Mouse (Mus musculus) forebrain, embryonic 10.5 days (tissue): ENCODE data around the gene Nfib. TPM values are rescaled to one million over a fixed set of nuclear protein-coding genes. Genes with fewer than 3 reads are reported as not detected.

Experiments
- DNase-seq: peaks from one replicate; pipeline ENCODE4 v3.0.0-alpha.2; 2017; ENCODE audit warnings: low spot score; ENCODE audit errors: extremely low spot score
- H3K27ac ChIP-seq: fragments of 300-500 bp; sonication (generic); 2 replicates; pipeline ENCODE4 v1.5.1; 2016; ENCODE audit warnings: mild to moderate bottlenecking
- H3K27me3 ChIP-seq: fragments of 300-500 bp; sonication (generic); 2 replicates; pipeline ENCODE4 v1.6.1; 2016; ENCODE audit warnings: mild to moderate bottlenecking; ENCODE audit not compliant: poor library complexity, severe bottlenecking
- H3K36me3 ChIP-seq: fragments of 300-500 bp; sonication (generic); replicated peaks from 2 replicates; pipeline ENCODE4 v1.6.1; 2016; ENCODE audit warnings: mild to moderate bottlenecking, moderate library complexity
- H3K4me1 ChIP-seq: fragments of 300-500 bp; sonication (generic); 2 replicates; pipeline ENCODE4 v1.6.1; 2016
- H3K4me3 ChIP-seq: fragments of 300-500 bp; sonication (generic); 2 replicates; pipeline ENCODE4 v1.5.1; 2016; ENCODE audit warnings: mild to moderate bottlenecking, moderate library complexity
- H3K9me3 ChIP-seq: fragments of 300-500 bp; sonication (generic); 2 replicates; pipeline ENCODE4 v1.6.1; 2016; ENCODE audit warnings: mild to moderate bottlenecking, moderate library complexity
- WGBS: fragments of 180-500 bp; shearing (Covaris S2); methylation state at CpG from one replicate; pipeline ENCODE4 v1.1.7; 2016; 5-methylcytosine and 5-hydroxymethylcytosine counted together
- polyA plus RNA-seq: library from polyadenylated mRNA; unstranded; fragments of >200 nt; fragmentation: Nextera tagmentation; extraction: Ambion mirVana; gene quantifications from 2 replicates; pipeline ENCODE4 v1.2.1, GENCODE M21; 2016

Gene Nfib
- polyA plus RNA-seq, 1 experiment from 2014 or later = 21.8 TPM

- no peak overlapping the region for H3K27ac ChIP-seq
- 95% methylated on average over 2 of the region's 2 CpGs for WGBS
- peaks cover 8% of the 10 kb centered on the region; the same call in 1 of the 2 replicates for H3K4me1 ChIP-seq
- H3K4me3 ChIP-seq = no peak overlapping the region
- no peaks in the 10 kb centered on the region for H3K9me3 ChIP-seq
- no peaks in the 10 kb centered on the region for H3K36me3 ChIP-seq
- H3K27me3 ChIP-seq = no peaks in the 10 kb centered on the region
- DNase-seq = no peak
Observed at GRCm38 (mm10) chr4:82676104-82676503, 29.4 kb downstream of the Nfib start.

GRCm38 (mm10) chr4:82667271-82667872 is 38.2 kb downstream of the Nfib start:
- peaks cover 5% of the 10 kb centered on the region for H3K4me1 ChIP-seq
- no peak for DNase-seq
- 91% methylated on average over 3 of the region's 3 CpGs for WGBS
- no peaks in the 10 kb centered on the region for H3K27me3 ChIP-seq
- H3K27ac ChIP-seq = no peak overlapping the region
- H3K4me3 ChIP-seq = no peak overlapping the region
- no peaks in the 10 kb centered on the region for H3K9me3 ChIP-seq
- no peaks in the 10 kb centered on the region for H3K36me3 ChIP-seq

GRCm38 (mm10) chr4:82664436-82664835 is 41.1 kb downstream of the Nfib start:
- no peak overlapping the region for H3K27ac ChIP-seq
- DNase-seq = no peak
- peaks cover 15% of the 10 kb centered on the region for H3K4me1 ChIP-seq
- no peaks in the 10 kb centered on the region for H3K27me3 ChIP-seq
- 93% methylated on average over 7 of the region's 7 CpGs for WGBS
- H3K9me3 ChIP-seq = no peaks in the 10 kb centered on the region
- no peak overlapping the region for H3K4me3 ChIP-seq
- no peaks in the 10 kb centered on the region for H3K36me3 ChIP-seq

- Histone ChIP-seq H3K27ac (no peak overlapping the region), H3K9me3 (no peaks in the 10 kb centered on the region), H3K4me1 (peaks cover 15% of the 10 kb centered on the region), H3K4me3 (no peak overlapping the region), H3K27me3 (no peaks in the 10 kb centered on the region), H3K36me3 (no peaks in the 10 kb centered on the region)
- WGBS = 90% methylated on average over 6 of the region's 6 CpGs
- no peak for DNase-seq
Observed at GRCm38 (mm10) chr4:82663749-82664381, 41.7 kb downstream of the Nfib start.

- H3K4me1 ChIP-seq = peaks cover 15% of the 10 kb centered on the region
- H3K27ac ChIP-seq = no peak overlapping the region
- no peak overlapping the region for H3K4me3 ChIP-seq
- DNase-seq = no peak
- H3K27me3 ChIP-seq = no peaks in the 10 kb centered on the region
- whole genome bisulfite sequencing = 90% methylated on average over 3 of the region's 3 CpGs
- no peaks in the 10 kb centered on the region for H3K36me3 ChIP-seq
- no peaks in the 10 kb centered on the region for H3K9me3 ChIP-seq
Observed at GRCm38 (mm10) chr4:82662626-82663025, 42.9 kb downstream of the Nfib start.

GRCm38 (mm10) chr4:82662222-82662621 is 43.3 kb downstream of the Nfib start:
- Histone ChIP-seq H3K36me3 (no peaks in the 10 kb centered on the region), H3K27ac (no peak overlapping the region), H3K4me3 (no peak overlapping the region), H3K4me1 (peaks cover 15% of the 10 kb centered on the region), H3K27me3 (no peaks in the 10 kb centered on the region), H3K9me3 (no peaks in the 10 kb centered on the region)
- no peak for DNase-seq
- 51% methylated on average over 9 of the region's 9 CpGs for WGBS

GRCm38 (mm10) chr4:82661215-82661614 is 44.3 kb downstream of the Nfib start:
- DNase-seq = no peak
- WGBS = 94% methylated on average over 7 of the region's 7 CpGs
- H3K4me3 ChIP-seq = no peak overlapping the region
- H3K27ac ChIP-seq = no peak overlapping the region
- H3K4me1 ChIP-seq = peaks cover 15% of the 10 kb centered on the region
- H3K36me3 ChIP-seq = no peaks in the 10 kb centered on the region
- H3K9me3 ChIP-seq = no peaks in the 10 kb centered on the region
- no peaks in the 10 kb centered on the region for H3K27me3 ChIP-seq

- DNase-seq = no peak
- Histone ChIP-seq H3K27me3 (no peaks in the 10 kb centered on the region), H3K27ac (no peak overlapping the region), H3K9me3 (no peaks in the 10 kb centered on the region), H3K4me3 (no peak overlapping the region), H3K4me1 (no peaks in the 10 kb centered on the region), H3K36me3 (no peaks in the 10 kb centered on the region)
- WGBS = 87% methylated on average over 5 of the region's 5 CpGs
Observed at GRCm38 (mm10) chr4:82645679-82646078, 59.9 kb downstream of the Nfib start.

- WGBS = 70% methylated on average over 9 of the region's 9 CpGs
- no peak overlapping the region for H3K27ac ChIP-seq
- DNase-seq = no peak
- H3K4me3 ChIP-seq = no peak overlapping the region
- H3K36me3 ChIP-seq = no peaks in the 10 kb centered on the region
- no peaks in the 10 kb centered on the region for H3K9me3 ChIP-seq
- H3K4me1 ChIP-seq = no peaks in the 10 kb centered on the region
- H3K27me3 ChIP-seq = no peaks in the 10 kb centered on the region
Observed at GRCm38 (mm10) chr4:82644797-82645196, 60.8 kb downstream of the Nfib start.

- Histone ChIP-seq H3K4me1 (no peaks in the 10 kb centered on the region), H3K4me3 (no peak overlapping the region), H3K36me3 (no peaks in the 10 kb centered on the region), H3K27ac (peak overlapping the region; percentile 21; the same call in 1 of the 2 replicates), H3K9me3 (no peaks in the 10 kb centered on the region), H3K27me3 (no peaks in the 10 kb centered on the region)
- 95% methylated on average over 5 of the region's 5 CpGs for WGBS
- DNase-seq = no peak
Observed at GRCm38 (mm10) chr4:82643734-82644085, 61.8 kb downstream of the Nfib start.

- Histone ChIP-seq H3K4me3 (no peak overlapping the region), H3K4me1 (no peaks in the 10 kb centered on the region), H3K36me3 (no peaks in the 10 kb centered on the region), H3K9me3 (no peaks in the 10 kb centered on the region), H3K27ac (peak overlapping the region; percentile 21; the same call in 1 of the 2 replicates), H3K27me3 (no peaks in the 10 kb centered on the region)
- WGBS = 71% methylated on average over 6 of the region's 6 CpGs
- peak; percentile 27 for DNase-seq
Observed at GRCm38 (mm10) chr4:82643022-82643733, 62.4 kb downstream of the Nfib start.

- no peak overlapping the region for H3K4me3 ChIP-seq
- no peaks in the 10 kb centered on the region for H3K9me3 ChIP-seq
- no peaks in the 10 kb centered on the region for H3K27me3 ChIP-seq
- 82% methylated on average over 5 of the region's 5 CpGs for WGBS
- no peak overlapping the region for H3K27ac ChIP-seq
- H3K36me3 ChIP-seq = no peaks in the 10 kb centered on the region
- H3K4me1 ChIP-seq = peaks cover 6% of the 10 kb centered on the region; the same call in 1 of the 2 replicates
- no peak for DNase-seq
Observed at GRCm38 (mm10) chr4:82641066-82641680, 64.4 kb downstream of the Nfib start.

- Histone ChIP-seq H3K36me3 (no peaks in the 10 kb centered on the region), H3K9me3 (no peaks in the 10 kb centered on the region), H3K27me3 (no peaks in the 10 kb centered on the region), H3K4me3 (no peak overlapping the region), H3K27ac (no peak overlapping the region), H3K4me1 (peaks cover 6% of the 10 kb centered on the region; the same call in 1 of the 2 replicates)
- DNase-seq = no peak
- WGBS = 94% methylated on average over 9 of the region's 9 CpGs
Observed at GRCm38 (mm10) chr4:82638251-82638650, 67.3 kb downstream of the Nfib start.
